13 mouse cellular contexts compared by ENCODE assay signal in the genomic region with DNA sequence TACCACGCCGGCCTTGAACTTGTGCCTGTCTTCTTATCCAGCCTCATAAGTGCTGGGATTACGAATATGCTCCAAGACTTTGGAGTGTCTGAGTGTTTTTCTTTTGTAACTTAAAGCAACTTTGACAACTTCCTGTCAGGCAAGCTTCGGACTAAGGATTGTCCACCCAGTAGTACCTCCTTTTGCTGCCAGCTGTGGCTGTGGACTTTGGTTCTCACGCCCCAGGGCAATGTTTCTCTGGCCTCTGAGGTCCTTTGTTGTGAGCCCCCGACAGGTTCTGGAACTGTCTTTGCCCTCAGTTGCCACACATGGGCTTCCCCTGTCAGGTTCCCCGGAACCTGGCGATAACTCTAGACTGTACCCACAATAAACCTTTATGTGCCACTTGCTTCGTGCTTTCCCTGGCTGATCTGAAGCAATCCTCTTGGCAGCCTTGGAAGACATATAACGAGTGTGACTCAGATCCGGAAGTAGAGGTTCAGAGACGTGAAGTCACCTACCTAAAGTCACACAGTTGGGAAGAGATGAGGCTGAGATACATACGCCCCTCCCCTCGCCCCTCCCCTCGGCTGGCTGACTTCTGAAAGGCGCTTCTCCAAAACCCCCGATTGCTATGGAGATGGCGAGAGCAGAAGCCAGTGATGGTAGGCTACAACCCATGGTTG. TPM values are rescaled to one million over a fixed set of nuclear protein-coding genes. Genes with fewer than 3 reads are reported as not detected.
DNase-seq lines count a peak whose midpoint lies in the region; ATAC-seq lines count a peak whose summit lies in the region.
"Had no signal": no experiment of that assay in that cellular context is flagged by ENCODE, and none has a peak within 500 bp of the region (broad histone marks: within the 10 kb centered on the region; RNA-seq: fewer than 3 reads in every experiment).

No protein-coding gene starts in this region.

- H3K9me3 ChIP-seq in midbrain, embryonic 11.5 days (ENCODE audit: control insufficient read depth, low read length): no peaks in the 10 kb centered on the region
- no peaks in the 10 kb centered on the region for H3K9me3 ChIP-seq in midbrain, embryonic 13.5 days
- H3K9me3 ChIP-seq: midbrain, embryonic 12.5 days had no signal

- peaks cover 3% of the 10 kb centered on the region; the same call in 1 of the 2 replicates for H3K4me1 ChIP-seq in midbrain, embryonic 11.5 days (ENCODE audit: control insufficient read depth, insufficient read depth, low read length)
- H3K4me1 ChIP-seq in midbrain, embryonic 13.5 days (replicated peaks): no peaks in the 10 kb centered on the region

- no peak for ATAC-seq in midbrain, embryonic 11.5 days (ENCODE audit: low FRiP score)
- ATAC-seq in midbrain, embryonic 13.5 days: no peak

- 63% methylated on average over 18 of the region's 18 CpGs for WGBS in midbrain, embryonic 11.5 days
- 63% methylated on average over 18 of the region's 18 CpGs for WGBS in midbrain, embryonic 13.5 days

- H3K27ac ChIP-seq in midbrain, embryonic 11.5 days (ENCODE audit: low read depth, low read length): no peak overlapping the region
- H3K27ac ChIP-seq in midbrain, embryonic 13.5 days: no peak overlapping the region
- H3K27ac ChIP-seq: hindbrain, embryonic 14.5 days; midbrain, embryonic 12.5 days had no signal

- H3K27me3 ChIP-seq in midbrain, embryonic 11.5 days (ENCODE audit: control insufficient read depth, insufficient read depth, low read length): peaks cover 7% of the 10 kb centered on the region
- H3K27me3 ChIP-seq in midbrain, embryonic 13.5 days: peaks cover 22% of the 10 kb centered on the region

- H3K4me3 ChIP-seq in midbrain, embryonic 11.5 days (ENCODE audit: low read depth, low read length): no peak overlapping the region
- no peak overlapping the region for H3K4me3 ChIP-seq in midbrain, embryonic 13.5 days (replicated peaks)
- H3K4me3 ChIP-seq: midbrain, embryonic 12.5 days had no signal

- no peaks in the 10 kb centered on the region for H3K36me3 ChIP-seq in midbrain, embryonic 11.5 days (ENCODE audit: control insufficient read depth, insufficient read depth, low read length)
- no peaks in the 10 kb centered on the region for H3K36me3 ChIP-seq in midbrain, embryonic 13.5 days
- H3K36me3 ChIP-seq: midbrain, embryonic 12.5 days had no signal

- H3K9ac ChIP-seq in midbrain, embryonic 11.5 days (ENCODE audit: low read length): no peak overlapping the region
- no peak overlapping the region for H3K9ac ChIP-seq in midbrain, embryonic 13.5 days (replicated peaks)
- H3K9ac ChIP-seq: hindbrain, embryonic 14.5 days; liver, postnatal 0 days; midbrain, embryonic 12.5 days had no signal

- peak; percentile 56 for DNase-seq in midbrain, embryonic 11.5 days (ENCODE audit: low spot score, missing footprints)
- peak; percentile 28 for DNase-seq in MEL-GATA-1-ER (ENCODE audit: extremely low read depth, low read depth)
- DNase-seq in kidney, postnatal 25 days: peak; percentile 29 to 61
- DNase-seq in thymus, postnatal 4 days: peak; percentile 83
- no peak for DNase-seq in left cerebral cortex, adult 18-20 months (ENCODE audit: low spot score in 2 of 2)
- no peak for DNase-seq in layer of hippocampus, adult 9-11 months
- DNase-seq: cerebellum, adult 18-20 months; liver, postnatal 0 days had no signal

- no peak overlapping the region for H3K4me2 ChIP-seq in midbrain, embryonic 11.5 days
- no peak overlapping the region for H3K4me2 ChIP-seq in midbrain, embryonic 13.5 days (replicated peaks)
- H3K4me2 ChIP-seq: hindbrain, embryonic 14.5 days; midbrain, embryonic 12.5 days had no signal

RNA-seq across cellular contexts. Expression of gene Crybg2, which starts 0.7 kb away (rescaled TPM):
- 0.89 and 0.98 TPM in 2 replicates for polyA plus RNA-seq in midbrain, embryonic 11.5 days (2014; fragmentation: Nextera tagmentation; extraction: Ambion mirVana)
- 0.97 and 1.1 TPM in 2 replicates for polyA plus RNA-seq in midbrain, embryonic 13.5 days (2015; fragmentation: Nextera tagmentation; extraction: Ambion mirVana)
- total RNA-seq in left cerebral cortex, adult 18-20 months (2021): 1 to 10 TPM; 4.4 to 5.7 TPM
- total RNA-seq: gastrocnemius, adult 8-10 months had no signal

RNA-seq across cellular contexts. Expression of gene Zfp683, which starts 7.7 kb away (rescaled TPM):
- polyA plus RNA-seq in midbrain, embryonic 11.5 days (2014; fragmentation: Nextera tagmentation; extraction: Ambion mirVana): not detected in 2 replicates
- not detected in 2 replicates for polyA plus RNA-seq in midbrain, embryonic 13.5 days (2015; fragmentation: Nextera tagmentation; extraction: Ambion mirVana)
- total RNA-seq in left cerebral cortex, adult 18-20 months (2021): not detected
- total RNA-seq: gastrocnemius, adult 8-10 months; left cerebral cortex, postnatal 14 days had no signal
- polyA plus RNA-seq: hindbrain, embryonic 14.5 days; liver, postnatal 0 days; midbrain, embryonic 12.5 days had no signal

RNA-seq across cellular contexts. Expression of gene Cd52, which starts 33.6 kb away (rescaled TPM):
- polyA plus RNA-seq in midbrain, embryonic 11.5 days (2014; fragmentation: Nextera tagmentation; extraction: Ambion mirVana): 4.3 and 4.7 TPM in 2 replicates
- 2.2 and 2.7 TPM in 2 replicates for polyA plus RNA-seq in midbrain, embryonic 13.5 days (2015; fragmentation: Nextera tagmentation; extraction: Ambion mirVana)
- 1 to 10 TPM; 2.7 to 4.1 TPM for total RNA-seq in left cerebral cortex, adult 18-20 months (2021)

RNA-seq across cellular contexts. Expression of gene Ubxn11, which starts 41.1 kb away (rescaled TPM):
- 3.0 and 4.7 TPM in 2 replicates for polyA plus RNA-seq in midbrain, embryonic 11.5 days (2014; fragmentation: Nextera tagmentation; extraction: Ambion mirVana)
- polyA plus RNA-seq in midbrain, embryonic 13.5 days (2015; fragmentation: Nextera tagmentation; extraction: Ambion mirVana): 9.3 and 11.4 TPM in 2 replicates
- 10 to 100 TPM; 31.7 to 38.4 TPM for total RNA-seq in left cerebral cortex, adult 18-20 months (2021)

RNA-seq across cellular contexts. Expression of gene Lin28a, which starts 42.7 kb away (rescaled TPM):
- polyA plus RNA-seq in midbrain, embryonic 11.5 days (2014; fragmentation: Nextera tagmentation; extraction: Ambion mirVana): 4.7 and 5.6 TPM in 2 replicates
- 0.59 TPM in 2 replicates for polyA plus RNA-seq in midbrain, embryonic 13.5 days (2015; fragmentation: Nextera tagmentation; extraction: Ambion mirVana)
- not detected for total RNA-seq in left cerebral cortex, adult 18-20 months (2021)
- total RNA-seq: left cerebral cortex, postnatal 14 days had no signal

Comparison
In these comparisons a context has a peak if more than half of its experiments do, and no peak if none do; other contexts are left out.
1. DNase-seq: peak in midbrain, embryonic 11.5 days (single experiment), MEL-GATA-1-ER (single experiment), kidney, postnatal 25 days (2 of 2) and thymus, postnatal 4 days (single experiment); none in left cerebral cortex, adult 18-20 months (0 of 2) and layer of hippocampus, adult 9-11 months (single experiment).